Mouse (Mus musculus) CH12.LX (cell line): ENCODE measurements around the gene Slc35d3. TPM values are rescaled to one million over a fixed set of nuclear protein-coding genes. Genes with fewer than 3 reads are reported as not detected.

Experiments used
- DNase-seq: peaks from one replicate; pipeline ENCODE4 v3.0.0-alpha.2; 2013; ENCODE audit errors: extremely low read depth
- H3K27ac ChIP-seq: 2 replicates; pipeline ENCODE4 v1.5.1; 2012; ENCODE audit warnings: low read depth, mild to moderate bottlenecking, control low read depth, moderate library complexity; ENCODE audit not compliant: insufficient read depth
- H3K27me3 ChIP-seq: replicated peaks from 2 replicates; pipeline ENCODE3; 2012; ENCODE audit warnings: inconsistent platforms
- H3K36me3 ChIP-seq, 2 experiments: replicated peaks in 1 of 2; 2 replicates each; pipeline versions ENCODE3 to v1.6.1; 2012; ENCODE audit warnings: inconsistent platforms in 1 of 2, low read length in 1 of 2, mild to moderate bottlenecking in 1 of 2, mixed read lengths in 1 of 2, moderate library complexity in 1 of 2; ENCODE audit not compliant: control insufficient read depth in 1 of 2, insufficient read depth in 1 of 2
- H3K4me1 ChIP-seq, 2 experiments: 2 replicates each; pipeline ENCODE4 v1.6.1; 2012; ENCODE audit warnings: inconsistent platforms in 1 of 2, moderate library complexity in 1 of 2; ENCODE audit not compliant: insufficient read depth in 2 of 2, control insufficient read depth in 1 of 2
- H3K4me2 ChIP-seq: 2 replicates; pipeline ENCODE4 v1.6.1; 2012; ENCODE audit warnings: low read depth, mild to moderate bottlenecking, control low read depth; ENCODE audit not compliant: poor library complexity, insufficient read depth, severe bottlenecking
- H3K4me3 ChIP-seq, 3 experiments: fragments of 150-350 bp in 1 of 3; sonication (generic) in 1 of 3; replicated peaks in 1 of 3; 2 replicates each; pipeline versions ENCODE3 to v1.5.1; 2011 to 2012; ENCODE audit warnings: low read depth in 2 of 3, low read length in 2 of 3, mild to moderate bottlenecking in 2 of 3, moderate library complexity in 2 of 3, control low read depth in 1 of 3, improper control_type of control experiment in 1 of 3, inconsistent platforms in 1 of 3, mixed read lengths in 1 of 3; ENCODE audit not compliant: poor library complexity in 1 of 3
- H3K79me2 ChIP-seq: replicated peaks from 2 replicates; pipeline ENCODE4 v1.6.1; 2012; ENCODE audit warnings: mild to moderate bottlenecking, moderate library complexity; ENCODE audit not compliant: control insufficient read depth, poor library complexity, insufficient read depth, severe bottlenecking; ENCODE audit errors: extremely low read depth
- H3K9ac ChIP-seq: 2 replicates; pipeline ENCODE4 v1.6.1; 2012; ENCODE audit warnings: low read depth, mild to moderate bottlenecking, control low read depth, moderate library complexity; ENCODE audit not compliant: insufficient read depth
- H3K9me3 ChIP-seq: replicated peaks from 2 replicates; pipeline ENCODE3; 2012; ENCODE audit warnings: low read length, inconsistent platforms, mixed read lengths
- BHLHE40 ChIP-seq: IDR thresholded peaks from 2 replicates; pipeline ENCODE4 v1.6.1; 2011; ENCODE audit warnings: mild to moderate bottlenecking, low read depth, low read length, improper control_type of control experiment
- CHD2 ChIP-seq: IDR thresholded peaks from 2 replicates; pipeline ENCODE4 v1.6.1; 2011; ENCODE audit warnings: low read length, improper control_type of control experiment
- CTCF ChIP-seq, 2 experiments: IDR thresholded peaks in 1 of 2; conservative IDR thresholded peaks in 1 of 2; 2 replicates each; pipeline ENCODE4 v1.5.1; 2011 to 2012; ENCODE audit warnings: low read depth in 2 of 2, low read length in 2 of 2, improper control_type of control experiment in 1 of 2, inconsistent platforms in 1 of 2, mild to moderate bottlenecking in 1 of 2, moderate library complexity in 1 of 2
- E2F4 ChIP-seq: IDR thresholded peaks from 2 replicates; pipeline ENCODE4 v1.6.1; 2011; ENCODE audit warnings: low read depth, low read length, improper control_type of control experiment; ENCODE audit not compliant: insufficient replicate concordance
- HCFC1 ChIP-seq: IDR thresholded peaks from 2 replicates; pipeline ENCODE4 v1.6.1; 2012; ENCODE audit warnings: low read depth, mild to moderate bottlenecking, inconsistent platforms, low read length, improper control_type of control experiment
- MAFK ChIP-seq: IDR thresholded peaks from 2 replicates; pipeline ENCODE4 v1.6.1; 2011; ENCODE audit warnings: low read length, improper control_type of control experiment; ENCODE audit not compliant: insufficient replicate concordance
- MXI1 ChIP-seq: IDR thresholded peaks from 2 replicates; pipeline ENCODE4 v1.6.1; 2011; ENCODE audit warnings: mild to moderate bottlenecking, low read depth, low read length, improper control_type of control experiment
- POLR2A ChIP-seq: IDR thresholded peaks from 2 replicates; pipeline ENCODE4 v1.6.1; 2011; ENCODE audit warnings: low read depth, mild to moderate bottlenecking, improper control_type of control experiment, low read length
- RAD21 ChIP-seq: IDR thresholded peaks from 2 replicates; pipeline ENCODE4 v1.6.1; 2011; ENCODE audit warnings: low read depth, mild to moderate bottlenecking, low read length, improper control_type of control experiment, moderate library complexity
- UBTF ChIP-seq: IDR thresholded peaks from 2 replicates; pipeline ENCODE4 v1.6.1; 2012; ENCODE audit warnings: low read depth, mild to moderate bottlenecking, inconsistent platforms, low read length, improper control_type of control experiment, moderate library complexity
- ZC3H11A ChIP-seq: IDR thresholded peaks from 2 replicates; pipeline ENCODE4 v1.6.1; 2012; ENCODE audit warnings: low read depth, mild to moderate bottlenecking, inconsistent platforms, low read length, improper control_type of control experiment
- ZKSCAN1 ChIP-seq: IDR thresholded peaks from 2 replicates; pipeline ENCODE4 v1.6.1; 2012; ENCODE audit warnings: low read depth, inconsistent platforms, low read length, improper control_type of control experiment, borderline replicate concordance
- ZNF384 ChIP-seq: IDR thresholded peaks from 2 replicates; pipeline ENCODE4 v1.6.1; 2012; ENCODE audit warnings: low read depth, low read length, improper control_type of control experiment, inconsistent platforms
- dilution Hi-C: fragments of 300-500 bp; cut with MboI; formaldehyde crosslinking; loops from 2 replicates; pipeline ENCODE4 v1.14.3; 2020; ENCODE audit warnings: low sequenced_read_pairs; ENCODE audit not compliant: extremely low pct_unique_long_range_greater_than_20kb, extremely low pct_ligation_motif_present
- in situ Hi-C: fragments of 300-500 bp; cut with MboI; formaldehyde crosslinking; loops from 3 replicates; pipeline ENCODE4 v1.14.3; 2019; ENCODE audit warnings: low sequenced_read_pairs, low pct_ligation_motif_present, low pct_unique_long_range_greater_than_20kb, mixed read lengths
- polyA plus RNA-seq: library from polyadenylated mRNA; unstranded; fragments of >175 nt; gene quantifications from 2 replicates; pipeline ENCODE4 v1.2.1, GENCODE M21; 2012; ENCODE audit warnings: low read depth; ENCODE audit not compliant: insufficient read length
- total RNA-seq, 2 experiments: library from RNA; depleted of rRNA; stranded (reverse); fragments of 300-350 nt in 1 of 2; fragments of >200 nt in 1 of 2; gene quantifications; 2 replicates each; pipeline ENCODE4 v1.2.3; 2012 to 2014

The Slc35d3 gene
- total RNA-seq (2012; rRNA removed) (0.21 and 0.93 TPM in 2 replicates), total RNA-seq (2014; rRNA removed) (0.52 and 0.57 TPM in 2 replicates), polyA plus RNA-seq (0.37 and 0.40 TPM in 2 replicates)

- dilution Hi-C loops (no loop called here), in situ Hi-C loops (no loop called here)
- Histone ChIP-seq H3K4me2 (peak within 1 kb of the TSS; percentile 99), H3K79me2 (no peaks in the 10 kb centered on the region), H3K27ac (no peak within 1 kb of the TSS), H3K27me3 (peaks cover 35% of the 10 kb centered on the region), H3K9me3 (peaks cover 14% of the 10 kb centered on the region), H3K4me1 (peaks cover 14 to 38% of the 10 kb centered on the region in 2 experiments), H3K4me3 (peak within 1 kb of the TSS; percentile 23 to 59 (median 50)), H3K36me3 (no peaks in the 10 kb centered on the region), H3K9ac (peak within 1 kb of the TSS; percentile 8; the same call in 1 of the 2 replicates)
- TF ChIP-seq BHLHE40 (0 out of 2 replicates have a peak, but pooled peaks have one; percentile 21), ZNF384 (no peak), RAD21 (no peak), MAFK (no peak), CTCF (conservative IDR thresholded peaks at IDR 0.05 in 1 of 2, IDR thresholded peaks at IDR 0.05 in 1 of 2; ENCODE audit: low read depth in 2 of 2, low read length in 2 of 2) (peak in 1 of 2 experiments; percentile 28; a peak in 1 of 4 replicates), POLR2A (no peak), ZKSCAN1 (no peak), ZC3H11A (no peak), HCFC1 (no peak), UBTF (peak; percentile 78; the same call in 1 of the 2 replicates), MXI1 (0 out of 2 replicates have a peak, but pooled peaks have one; percentile 28)
- DNase-seq, result peak; percentile 23
These were observed at the start of gene Slc35d3 for GRCm38 (mm10) chr10:19850998-19851691. Gene Slc35d3 (minus strand): TSS chr10:19851459.

DNA sequence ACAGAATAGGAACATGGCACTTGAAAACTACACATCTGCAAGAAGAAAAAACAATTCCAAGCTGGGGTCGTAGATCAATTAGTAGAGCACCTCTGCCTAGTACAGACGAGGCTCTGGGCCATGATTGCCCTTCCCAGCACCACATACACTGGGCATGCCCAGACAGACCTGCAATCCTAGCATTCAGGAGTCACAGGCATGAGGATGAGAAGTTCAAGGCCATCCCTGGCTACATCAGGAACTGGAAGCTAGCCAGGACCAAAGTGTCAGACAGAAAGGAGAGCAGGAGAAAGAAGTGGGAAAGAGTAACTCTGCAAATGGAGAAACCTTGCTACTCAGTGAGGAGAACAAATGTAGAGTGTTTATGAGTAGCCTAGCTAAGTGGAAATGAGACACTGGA lies 48.9 kb upstream of the Slc35d3 start:
- Histone ChIP-seq H3K4me3 (no peak overlapping the region), H3K27me3 (no peaks in the 10 kb centered on the region), H3K36me3 (peaks cover 13 to 69% of the 10 kb centered on the region in 2 experiments), H3K4me2 (no peak overlapping the region), H3K4me1 (peaks cover 0 to 8% of the 10 kb centered on the region in 2 experiments; a peak in 2 of 4 replicates), H3K9me3 (no peaks in the 10 kb centered on the region), H3K79me2 (no peaks in the 10 kb centered on the region), H3K9ac (no peak overlapping the region), H3K27ac (no peak overlapping the region)
- dilution Hi-C loops (no loop called here), in situ Hi-C loops (no loop called here)
- no peak for DNase-seq
- TF ChIP-seq E2F4 (no peak), CHD2 (no peak)
